Mouse (Mus musculus): ENCODE results near the gene Bcl2.

- TF ChIP-seq CTCF (conservative IDR thresholded peaks at IDR 0.05; ENCODE audit: insufficient read depth, insufficient read length, low read depth, low read length): no peak
- no peak for TF ChIP-seq POLR2A (IDR thresholded peaks at IDR 0.05; ENCODE audit: low read depth, low read length)
Measured at GRCm38 (mm10) chr1:106628279-106628678, 85.8 kb downstream of the Bcl2 start.

All from kidney, adult 2 months (tissue).